Mouse (Mus musculus) splenic B cell, adult 2 months (primary cell): Measurements from ENCODE around the gene Gm20388.

Source experiments
- DNase-seq: peaks from one replicate; pipeline ENCODE4 v3.0.0-alpha.2; 2011; ENCODE audit warnings: low read depth, low spot score
- H3K27me3 ChIP-seq: 2 replicates; pipeline ENCODE4 v1.6.1; 2012; ENCODE audit warnings: mild to moderate bottlenecking, low read length, moderate library complexity, mixed read lengths; ENCODE audit not compliant: control insufficient read depth, poor library complexity, insufficient read depth, severe bottlenecking
- H3K36me3 ChIP-seq: 2 replicates; pipeline ENCODE4 v1.6.1; 2012; ENCODE audit warnings: mild to moderate bottlenecking, low read length, moderate library complexity, mixed read lengths; ENCODE audit not compliant: control insufficient read depth, poor library complexity, insufficient read depth, severe bottlenecking

Gm20388 gene

DNA sequence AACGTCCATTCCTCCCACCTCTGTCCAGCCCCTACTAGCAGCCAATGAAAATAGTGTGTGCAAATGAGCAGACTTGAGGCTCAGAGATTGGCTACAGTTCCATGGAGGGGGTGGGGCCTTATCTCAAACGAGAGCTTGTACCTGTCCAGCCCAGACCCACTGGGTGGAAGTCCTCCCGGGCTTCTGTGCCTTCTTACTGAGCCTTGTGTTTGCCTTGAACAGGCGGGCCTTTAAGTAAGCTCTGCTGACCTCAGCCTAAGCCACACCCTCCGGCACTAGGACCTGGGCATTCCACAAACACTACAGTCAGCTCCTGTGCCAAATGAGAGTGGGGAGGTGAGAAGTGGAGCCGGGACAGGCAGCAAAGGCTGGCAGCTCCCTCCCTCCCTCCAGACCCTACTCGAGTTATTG is 2383.6 kb downstream of the Gm20388 start:
- DNase-seq: no peak
- Histone ChIP-seq H3K36me3 (no peaks in the 10 kb centered on the region), H3K27me3 (no peaks in the 10 kb centered on the region)

DNA sequence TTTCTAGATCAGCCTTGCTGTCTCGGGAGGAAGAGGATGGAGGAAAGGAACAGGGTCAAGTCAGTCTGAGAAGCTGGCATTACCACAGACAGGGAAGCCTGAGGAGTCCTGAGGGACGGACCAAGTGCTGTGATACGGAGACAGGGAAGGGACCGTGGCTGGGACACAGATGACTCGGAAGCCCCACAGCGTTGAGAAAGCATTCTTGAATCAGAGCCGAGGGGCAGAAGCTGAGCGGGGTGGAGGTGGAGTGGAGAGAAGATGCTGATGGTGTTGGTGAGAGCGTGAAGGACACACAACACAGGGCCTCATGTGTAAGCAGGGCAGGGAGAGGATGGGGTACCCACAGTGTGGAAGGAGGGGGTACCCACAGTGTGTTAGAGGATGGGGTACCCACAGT is 2384.7 kb downstream of the Gm20388 start:
- H3K27me3 ChIP-seq: no peaks in the 10 kb centered on the region
- no peak for DNase-seq
- H3K36me3 ChIP-seq: no peaks in the 10 kb centered on the region

DNA sequence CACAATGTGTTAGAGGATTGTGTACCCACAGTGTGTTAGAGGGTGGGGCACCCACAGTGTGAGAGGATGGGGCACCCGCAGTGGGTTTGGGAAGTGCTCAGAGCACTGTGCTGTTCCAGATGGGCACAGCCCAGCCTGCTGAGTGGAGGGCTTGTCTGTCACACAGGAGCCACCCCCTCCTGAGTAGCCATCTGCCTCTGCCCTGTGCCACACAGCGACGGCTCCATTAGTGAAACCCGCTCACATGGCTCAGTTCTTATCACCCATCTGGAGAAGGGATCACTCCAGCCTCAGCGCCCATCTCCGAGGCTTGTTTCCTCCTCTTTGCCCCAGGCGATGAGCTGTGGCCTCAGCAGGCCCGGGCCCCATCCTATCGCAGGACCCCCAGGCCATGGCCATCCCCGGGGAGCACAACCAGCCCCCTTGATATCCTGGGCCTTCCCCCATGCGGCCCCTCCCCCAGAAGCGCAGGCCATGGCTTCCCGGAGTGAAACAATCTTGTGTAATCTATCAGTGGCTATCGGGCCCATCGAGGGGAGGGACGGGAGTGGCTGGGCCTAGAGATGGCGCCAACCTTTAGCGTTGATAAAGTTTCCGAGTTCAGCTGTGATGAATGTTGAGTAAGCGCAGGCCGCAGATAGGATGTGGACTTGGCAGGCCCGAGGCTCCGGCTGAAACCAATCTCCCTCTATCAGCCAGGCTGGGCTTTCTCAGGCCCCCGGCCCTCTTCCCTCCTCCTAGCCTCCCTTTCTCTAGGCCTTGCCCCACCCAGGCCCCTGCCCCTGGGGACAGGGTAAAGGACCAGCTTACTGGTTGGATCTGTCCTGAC is 2385.7 kb downstream of the Gm20388 start:
- H3K36me3 ChIP-seq: no peaks in the 10 kb centered on the region

DNA sequence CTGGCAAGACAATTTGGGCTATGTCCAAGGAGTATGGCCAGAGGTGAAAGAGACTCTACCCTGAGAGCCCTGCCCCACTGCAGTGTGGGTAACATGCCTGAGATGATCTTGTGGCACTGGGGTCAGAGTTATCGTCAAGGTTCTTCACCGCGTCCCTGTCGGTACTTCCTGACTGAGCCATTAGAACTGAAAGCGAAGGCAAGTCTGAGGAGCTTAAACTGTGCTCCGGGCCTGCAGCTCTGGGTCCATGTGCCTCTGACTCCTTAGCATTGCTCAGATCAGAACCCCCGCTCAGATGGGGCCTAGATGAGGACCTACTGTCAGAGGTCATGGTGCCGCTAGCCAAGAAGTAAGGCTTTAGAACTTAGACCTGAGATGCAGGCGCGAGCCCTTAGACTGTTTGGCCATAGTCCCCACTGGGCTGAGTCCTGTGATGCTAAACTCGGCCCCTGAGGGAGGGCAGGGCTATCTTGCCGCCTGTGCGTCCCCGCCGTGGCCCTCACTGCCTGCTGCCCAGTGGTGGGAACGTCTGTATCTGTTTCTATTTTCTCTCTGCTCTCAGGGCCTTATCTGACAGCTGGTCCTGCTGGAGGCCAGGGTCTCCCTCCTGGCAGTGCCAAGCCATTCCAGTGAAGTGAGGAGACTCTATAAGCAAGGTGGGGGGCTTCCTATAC is 2389.1 kb downstream of the Gm20388 start:
- DNase-seq: peak; percentile 42
- Histone ChIP-seq H3K36me3 (no peaks in the 10 kb centered on the region), H3K27me3 (no peaks in the 10 kb centered on the region)

More for the DNA sequence above, 2385.7 kb downstream of the Gm20388 start:
- no peaks in the 10 kb centered on the region for H3K27me3 ChIP-seq
- no peak for DNase-seq

DNA sequence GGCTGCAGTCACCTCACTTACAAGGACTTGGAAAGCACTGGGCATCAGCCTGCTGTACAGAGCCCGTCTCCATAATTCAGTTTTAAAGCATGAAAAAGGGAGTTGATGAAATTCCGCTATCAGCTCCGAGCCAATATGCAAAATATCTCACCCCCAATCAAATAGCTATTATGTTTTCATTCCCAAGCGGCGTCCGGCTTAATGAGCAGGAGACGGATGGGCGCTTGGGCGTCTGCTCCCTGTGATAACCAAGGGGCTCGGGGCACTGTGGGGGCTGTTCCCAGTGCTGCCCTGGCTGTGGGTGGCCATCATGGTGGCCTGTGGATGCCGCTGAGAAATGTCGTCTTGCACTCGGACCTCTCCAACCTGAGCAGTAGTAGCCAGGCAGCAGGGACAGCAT is 2390.4 kb downstream of the Gm20388 start:
- H3K27me3 ChIP-seq: no peaks in the 10 kb centered on the region
- no peak for DNase-seq

DNA sequence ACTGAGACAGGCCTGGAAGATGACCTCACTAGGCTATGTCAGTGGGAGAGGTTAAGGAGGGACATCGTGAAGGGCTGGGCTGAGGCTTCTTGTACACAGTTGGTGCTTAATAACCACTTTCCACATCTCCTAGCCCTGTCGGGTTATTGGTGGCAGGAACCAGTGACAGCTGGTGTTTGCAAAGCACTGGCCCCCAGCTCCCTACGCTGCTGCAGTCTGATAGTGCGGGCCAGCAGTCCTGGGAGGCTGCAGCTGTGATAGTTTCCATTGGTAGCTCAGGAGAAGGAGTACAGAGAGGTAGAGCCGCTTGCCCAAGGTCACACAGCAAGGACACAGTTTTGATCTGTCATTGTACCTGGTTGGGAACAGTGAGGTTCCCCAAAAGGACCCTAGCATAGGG is 2391.2 kb downstream of the Gm20388 start:
- DNase-seq: no peak
- no peaks in the 10 kb centered on the region for H3K27me3 ChIP-seq
- no peaks in the 10 kb centered on the region for H3K36me3 ChIP-seq

More for the DNA sequence above, 2390.4 kb downstream of the Gm20388 start:
- no peaks in the 10 kb centered on the region for H3K36me3 ChIP-seq

DNA sequence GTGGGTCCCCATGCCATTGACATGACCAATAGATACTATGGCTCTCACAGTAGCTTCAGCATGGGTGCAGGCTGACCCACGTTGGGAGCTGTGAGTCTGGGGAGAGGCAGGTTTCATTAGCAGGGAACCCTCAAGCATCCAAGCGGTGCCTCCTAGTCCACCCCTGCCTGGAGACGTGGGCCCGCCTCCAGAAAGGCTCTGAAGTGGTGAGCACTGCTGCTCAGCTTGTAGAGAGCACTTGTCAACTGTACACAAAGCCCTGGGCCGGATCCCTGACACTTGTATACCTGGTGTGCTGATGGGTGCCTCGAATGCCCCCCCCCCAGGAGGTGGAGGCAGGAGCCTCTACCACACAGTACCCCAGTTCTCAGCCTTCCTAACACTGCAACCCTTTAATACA is 2392.8 kb downstream of the Gm20388 start:
- Histone ChIP-seq H3K27me3 (no peaks in the 10 kb centered on the region), H3K36me3 (no peaks in the 10 kb centered on the region)
- no peak for DNase-seq

DNA sequence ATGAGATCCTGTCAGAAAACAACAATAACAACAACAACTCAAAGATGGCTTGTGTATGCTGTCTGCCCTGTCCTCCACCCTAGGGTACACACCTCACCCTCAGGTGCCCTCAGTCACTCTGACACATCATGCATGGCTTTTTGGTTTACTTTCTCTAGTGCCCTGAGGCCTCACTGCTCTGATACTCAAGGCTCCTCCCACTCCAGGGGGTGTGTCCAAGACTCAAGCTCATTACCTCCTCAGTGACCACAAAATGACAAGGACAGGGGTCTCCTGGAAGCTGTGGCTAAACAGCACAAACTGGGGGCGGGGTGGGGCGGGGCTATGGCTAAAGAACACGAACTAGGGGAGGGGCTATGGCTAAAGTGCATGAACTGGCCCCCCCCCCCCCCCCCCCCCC is 2393.4 kb downstream of the Gm20388 start:
- peak; percentile 42 for DNase-seq
- Histone ChIP-seq H3K27me3 (no peaks in the 10 kb centered on the region), H3K36me3 (no peaks in the 10 kb centered on the region)

DNA sequence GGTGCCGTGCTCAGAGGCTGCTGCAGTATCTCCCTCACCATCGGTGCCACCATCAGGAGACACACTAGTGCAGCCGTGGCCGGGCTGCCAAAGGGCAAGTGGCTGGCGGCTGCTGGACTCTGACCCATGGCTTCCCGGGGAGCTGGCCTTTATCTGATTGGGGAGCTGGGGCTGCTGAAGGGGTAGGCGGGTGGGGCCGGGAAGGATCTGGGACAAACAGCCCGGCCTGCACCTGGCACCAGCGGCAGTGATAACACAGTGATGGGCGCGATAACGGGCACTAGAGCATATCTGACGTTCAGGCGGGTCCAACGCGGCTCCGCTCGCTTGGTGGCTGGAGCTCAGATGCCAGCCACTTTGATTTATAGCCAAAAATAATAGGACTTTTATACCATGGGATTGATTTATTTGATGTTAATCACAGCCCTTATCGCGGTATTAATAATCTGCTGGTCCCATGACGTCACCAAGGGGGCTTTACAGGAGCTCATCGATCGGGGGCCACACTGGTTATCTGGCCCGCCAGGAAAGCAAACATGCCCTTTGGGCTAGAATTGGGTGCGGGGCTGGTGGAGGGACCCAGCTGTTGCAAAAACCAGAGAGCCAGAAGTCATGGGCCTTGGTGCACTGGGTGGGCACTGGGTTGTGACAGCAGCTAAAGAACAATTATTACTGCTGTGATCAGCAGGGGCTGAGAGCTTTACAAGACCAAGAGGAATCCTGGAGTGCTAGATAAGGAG is 2396.2 kb downstream of the Gm20388 start:
- DNase-seq: no peak
- Histone ChIP-seq H3K27me3 (no peaks in the 10 kb centered on the region), H3K36me3 (no peaks in the 10 kb centered on the region)

DNA sequence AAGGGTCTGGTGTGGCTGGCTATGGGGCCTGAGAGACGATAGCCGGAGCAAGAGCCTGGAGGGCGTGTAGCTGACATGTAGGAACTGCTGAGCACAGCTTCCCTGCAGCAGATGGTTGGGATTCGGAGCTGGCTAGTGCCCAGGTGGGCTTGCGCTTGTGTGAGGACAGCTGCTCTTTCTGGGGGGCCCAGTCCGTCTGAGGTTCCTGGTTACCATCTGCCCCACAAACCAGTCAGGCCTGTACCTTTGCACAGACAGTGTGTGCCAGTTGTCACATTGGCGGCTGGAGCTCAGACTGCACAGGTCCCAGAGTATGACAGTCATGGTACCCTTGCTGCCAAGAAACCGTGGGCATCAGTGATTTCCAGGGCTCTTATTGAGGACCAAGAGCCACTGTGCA is 2397.2 kb downstream of the Gm20388 start:
- DNase-seq: no peak
- Histone ChIP-seq H3K27me3 (no peaks in the 10 kb centered on the region), H3K36me3 (no peaks in the 10 kb centered on the region)

DNA sequence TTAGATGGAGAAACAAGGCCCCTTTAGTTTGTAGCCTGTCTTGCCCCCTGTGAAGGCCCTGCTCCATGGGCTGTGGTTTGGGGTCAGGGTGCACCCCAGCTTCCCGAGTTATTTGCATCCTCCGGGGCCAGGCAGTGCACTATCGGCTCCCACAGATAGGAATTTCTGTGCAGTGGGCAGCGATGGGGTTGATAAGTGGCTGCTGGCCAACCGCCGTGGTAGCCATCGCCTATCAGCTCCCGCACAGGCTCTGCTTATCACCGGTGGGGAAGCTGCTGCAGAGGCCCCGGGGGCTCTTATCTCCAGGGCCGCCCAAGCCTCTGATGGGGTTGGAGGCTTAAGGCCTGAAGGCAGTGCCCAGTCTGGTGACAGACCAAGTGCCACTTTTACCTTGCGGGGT is 2398.6 kb downstream of the Gm20388 start:
- DNase-seq: no peak
- Histone ChIP-seq H3K27me3 (no peaks in the 10 kb centered on the region), H3K36me3 (no peaks in the 10 kb centered on the region)

DNA sequence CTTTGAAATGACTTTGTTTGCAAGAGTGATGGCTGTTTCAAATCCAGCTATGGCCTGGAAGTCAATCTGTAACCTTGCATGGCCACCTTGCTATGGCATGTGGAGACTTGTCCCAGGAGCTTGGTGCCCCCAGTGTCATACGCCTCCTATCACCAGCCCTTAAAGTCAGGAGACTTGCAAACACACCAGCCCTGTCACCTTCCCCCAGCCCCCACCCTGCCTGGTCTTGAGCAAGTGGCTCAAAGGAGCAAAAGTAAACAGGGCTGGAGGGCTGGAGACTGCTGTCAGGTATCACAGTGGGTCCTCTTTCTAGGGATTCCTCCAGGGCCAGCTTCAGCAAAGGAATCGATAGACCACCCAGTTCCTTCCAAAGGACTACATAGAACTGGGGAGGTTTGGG is 2400.5 kb downstream of the Gm20388 start:
- H3K36me3 ChIP-seq: no peaks in the 10 kb centered on the region
- DNase-seq: no peak
- no peaks in the 10 kb centered on the region for H3K27me3 ChIP-seq

DNA sequence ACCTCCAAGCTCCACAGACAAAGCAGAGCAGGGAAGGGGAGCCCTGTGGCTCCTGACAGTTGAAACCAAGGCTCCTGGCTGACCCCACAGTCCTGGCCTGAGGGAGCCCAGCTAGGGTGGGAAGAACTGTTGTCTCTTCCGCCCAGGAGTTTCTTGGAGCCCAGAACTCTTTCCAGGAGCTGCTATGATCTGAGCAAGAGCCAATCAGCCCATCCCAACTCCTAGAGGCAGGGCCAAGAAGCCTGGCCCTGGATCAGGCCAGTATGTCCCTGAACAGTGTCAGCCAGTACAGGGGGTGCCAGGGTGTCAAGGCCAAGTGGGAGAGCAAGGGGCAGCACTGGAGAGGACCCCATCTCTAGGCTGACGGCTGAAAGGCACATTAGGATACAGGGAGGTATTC is 2401.9 kb downstream of the Gm20388 start:
- H3K36me3 ChIP-seq: no peaks in the 10 kb centered on the region
- H3K27me3 ChIP-seq: no peaks in the 10 kb centered on the region
- no peak for DNase-seq

DNA sequence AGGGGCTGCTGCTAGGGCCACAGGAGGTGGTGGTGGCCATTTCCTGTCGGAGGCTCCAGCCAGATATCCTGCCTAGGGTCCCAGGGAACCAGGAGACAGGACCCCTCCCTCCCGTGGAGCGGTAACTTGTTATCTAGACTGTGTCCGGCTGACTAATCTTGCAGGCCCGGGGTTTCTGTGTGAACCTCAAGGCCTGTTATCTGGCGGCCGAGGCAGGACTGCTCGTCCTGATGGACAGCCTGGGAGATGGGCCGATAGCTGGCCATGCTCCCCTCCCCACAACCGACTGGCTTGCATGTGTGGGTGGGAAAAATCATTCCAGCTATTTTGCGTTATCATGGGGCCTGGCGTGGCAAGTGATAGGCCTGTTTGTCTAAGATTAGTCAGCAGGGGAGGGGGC is 2402.7 kb downstream of the Gm20388 start:
- no peak for DNase-seq
- H3K27me3 ChIP-seq: no peaks in the 10 kb centered on the region
- H3K36me3 ChIP-seq: no peaks in the 10 kb centered on the region

DNA sequence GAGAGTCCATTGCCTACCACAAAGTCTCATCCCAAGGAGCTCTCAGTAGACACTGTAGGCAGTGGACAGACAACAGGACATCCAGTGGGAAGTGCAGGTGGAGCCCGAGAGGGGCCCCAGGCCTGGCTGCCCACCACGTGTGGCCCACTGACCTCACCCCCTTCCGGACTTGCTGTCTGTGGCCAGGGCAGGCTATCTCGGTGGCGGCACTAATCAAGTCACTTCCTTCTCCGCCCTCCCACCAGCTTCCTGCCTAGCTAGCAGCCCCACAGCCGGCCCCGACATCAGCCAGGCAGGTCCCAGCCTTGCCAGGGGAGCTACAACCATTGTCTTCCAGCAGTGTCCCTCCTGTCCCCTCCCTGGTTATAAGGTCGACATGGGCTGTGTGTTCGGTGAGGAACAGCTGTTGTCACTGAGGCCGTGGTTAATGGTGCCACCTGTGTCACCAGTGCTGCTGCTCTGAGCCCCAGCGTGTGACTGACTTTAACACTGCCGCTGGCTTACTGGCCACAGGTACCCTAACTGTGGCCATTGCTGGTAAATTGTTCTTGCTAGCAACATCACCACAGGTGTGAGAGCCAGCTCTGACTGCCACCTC is 2404.4 kb downstream of the Gm20388 start:
- H3K36me3 ChIP-seq: no peaks in the 10 kb centered on the region
- peak; percentile 52 for DNase-seq
- no peaks in the 10 kb centered on the region for H3K27me3 ChIP-seq
